Mouse (Mus musculus) CD4-positive naive resting alpha-beta T cell, adult 57 days (primary cell): ENCODE data around the gene Gm20716. TPM values are rescaled to one million over a fixed set of nuclear protein-coding genes. Genes with fewer than 3 reads are reported as not detected.

Source experiments
- total RNA-seq: library from RNA; stranded (reverse); gene quantifications from one replicate; pipeline ENCODE4 v1.2.4, GENCODE M21; 2023

Gene Gm20716
- total RNA-seq, result not detected

DNA sequence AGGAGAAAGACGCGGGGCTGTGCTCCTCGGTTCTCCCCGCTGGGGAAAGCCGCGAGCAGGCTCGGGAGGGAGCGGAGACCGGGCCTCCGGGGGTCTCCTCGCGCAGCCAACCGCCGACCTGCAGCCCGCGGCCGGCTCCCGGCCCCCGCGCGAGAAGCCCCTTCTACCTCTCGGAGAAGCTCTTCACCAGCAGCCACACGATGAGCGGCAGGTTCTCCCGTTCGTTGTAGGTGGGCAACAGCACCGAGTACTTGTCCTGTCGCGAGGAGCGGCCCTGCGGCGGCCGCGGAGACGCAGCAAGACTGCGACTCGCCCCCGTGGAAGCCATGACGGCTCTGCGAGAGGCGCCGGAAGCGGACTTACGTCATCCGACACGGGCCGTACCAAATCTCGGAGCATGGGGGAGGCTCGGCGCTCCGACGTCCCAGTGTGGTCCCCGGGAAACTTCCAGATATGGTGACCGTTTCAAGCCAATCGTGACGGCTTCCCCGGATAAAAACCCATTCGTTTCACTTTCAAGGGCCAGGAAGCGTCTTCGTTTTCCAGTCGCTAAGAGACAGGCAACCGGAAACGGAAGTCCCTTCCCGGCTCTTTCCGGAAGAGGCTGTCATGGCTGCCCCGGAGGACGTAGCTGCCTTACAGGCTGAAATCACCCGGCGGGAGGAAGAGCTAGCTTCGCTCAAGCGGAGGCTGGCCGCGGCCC is at the start of gene Gm20716, which contains the start of the genes Dpm1 and Mocs3:
Gm20716 (minus strand) TSS at position 339 of the 703 bp plus-strand sequence.
Dpm1 (minus strand) TSS at position 566 of the 703 bp plus-strand sequence.
Mocs3 (plus strand) TSS at position 597 of the 703 bp plus-strand sequence.

GRCm38 (mm10) chr2:168206725-168207644 is 23.2 kb downstream of the Gm20716 start, which contains the start of gene Adnp:
Gene Adnp (minus strand): TSS chr2:168207112.

Other genes with a start within 250 kb of the Gm20716 start
- 11.7 TPM for gene Ripor3, start 219.7 kb downstream of the Gm20716 start, total RNA-seq
- 3.9 TPM for gene Pard6b, start 149.4 kb downstream of the Gm20716 start, total RNA-seq
- 106 TPM for gene Adnp, start 23.3 kb downstream of the Gm20716 start, total RNA-seq
- gene Dpm1, start 227 bp upstream of the Gm20716 start, total RNA-seq, result 158 TPM
- gene Mocs3, start 258 bp upstream of the Gm20716 start, total RNA-seq, result 15.3 TPM
- gene Kcng1, start 51.4 kb upstream of the Gm20716 start, total RNA-seq, result not detected